Mouse (Mus musculus) right cerebral cortex, postnatal 4 days (tissue): ENCODE measurements around the gene Coil.
"Not testable (repeated sequence)": the region's sequence is repeated elsewhere in the genome, so short reads cannot be mapped to it uniquely, and the experiment has no call there.

ENCODE experiments used
- DNase-seq: peaks from one replicate; pipeline ENCODE4 v3.0.0-alpha.2; 2022

The Coil gene

GRCm38 (mm10) chr11:89007582-89007981, 37.5 kb downstream of the Coil start:
- no peak for DNase-seq

DNA sequence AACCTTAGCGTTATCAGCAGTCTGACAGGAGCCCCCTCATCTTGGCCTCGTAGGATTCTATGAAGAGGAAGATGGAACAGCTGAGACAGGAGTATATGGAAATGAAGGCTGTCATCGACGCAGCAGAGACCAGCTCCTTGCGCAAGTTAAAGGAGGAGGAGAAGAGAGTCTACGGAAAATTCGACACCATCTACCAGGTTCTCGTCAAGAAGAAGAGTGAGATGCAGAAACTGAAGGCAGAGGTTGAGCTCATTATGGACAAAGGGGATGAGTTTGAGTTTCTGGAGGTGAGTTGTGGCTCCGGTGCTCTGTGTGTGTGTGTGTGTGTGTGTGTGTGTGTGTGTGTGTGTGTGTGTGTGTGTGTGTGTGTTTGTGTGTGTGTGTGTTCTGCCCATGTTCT, 39.0 kb downstream of the Coil start:
- no peak for DNase-seq

DNA sequence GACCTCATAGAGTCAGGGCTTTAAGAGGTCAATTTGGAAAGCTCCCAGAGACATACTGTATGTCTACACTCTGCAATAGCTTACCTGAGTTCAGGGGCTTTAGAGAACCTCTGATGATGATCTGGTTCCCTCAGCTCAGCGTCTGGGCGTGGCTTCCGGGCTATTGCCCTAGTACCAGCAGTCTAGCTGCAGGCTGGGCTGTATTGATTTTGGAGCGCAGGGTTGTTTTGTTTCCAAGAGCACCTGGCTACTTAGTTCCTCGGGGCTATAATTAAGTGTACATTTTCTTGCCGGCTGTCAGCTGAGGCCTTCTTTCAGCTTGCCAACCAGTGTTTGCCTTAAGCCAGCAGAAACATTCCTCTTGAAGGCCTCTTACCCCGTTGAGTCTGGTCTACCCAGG, 39.4 kb downstream of the Coil start:
- no peak for DNase-seq

DNA sequence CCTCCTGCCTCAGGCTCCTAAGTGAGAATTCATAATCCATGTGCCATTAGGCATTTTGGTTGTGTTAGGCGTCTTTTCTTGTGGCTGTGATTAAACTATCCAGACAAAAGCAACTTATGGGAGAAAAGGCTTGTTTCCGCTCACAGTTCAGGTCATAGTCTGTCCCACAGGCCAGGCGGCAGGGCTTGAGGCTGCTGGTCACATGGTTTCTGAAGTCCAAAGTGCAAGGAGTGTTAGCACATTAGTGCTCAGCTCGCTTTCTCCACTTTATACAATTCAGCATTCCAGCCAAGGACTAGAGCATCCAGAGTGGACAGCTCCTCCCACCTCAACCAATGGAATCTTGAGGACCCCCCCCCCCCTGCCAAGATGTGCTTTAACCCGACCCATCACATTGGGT, 42.2 kb downstream of the Coil start:
- DNase-seq = no peak

DNA sequence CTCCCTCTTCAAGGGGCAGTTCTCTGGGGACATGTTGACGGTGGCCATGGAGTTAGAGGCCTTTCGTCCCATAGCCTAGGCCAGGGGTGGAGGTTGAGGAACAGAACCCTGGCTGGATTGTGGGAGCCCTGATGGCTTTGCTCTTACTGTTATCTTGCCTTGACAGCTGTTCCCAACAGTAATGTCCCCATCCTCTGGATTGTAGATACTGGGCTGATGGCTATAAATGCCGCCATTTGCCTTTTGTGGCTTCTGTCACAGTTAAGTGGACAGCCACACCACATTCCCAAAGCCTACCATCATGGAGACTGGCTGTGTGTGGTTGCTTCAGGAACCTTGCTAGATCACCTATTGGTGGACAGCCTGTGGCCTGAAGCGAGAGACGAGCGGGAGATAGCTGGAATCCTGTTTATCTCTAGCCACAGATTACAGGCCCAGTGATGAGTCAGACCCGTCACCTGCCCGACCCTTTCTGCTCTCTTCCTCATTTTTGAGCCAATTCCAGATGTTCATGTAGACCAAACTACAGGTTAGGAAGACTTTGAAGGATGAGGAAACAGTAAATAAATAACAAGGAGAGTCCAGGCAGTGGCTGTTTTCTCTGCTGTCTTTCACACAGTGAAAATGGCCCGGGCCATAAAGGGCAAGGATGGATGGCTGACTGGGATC, 47.6 kb downstream of the Coil start:
- DNase-seq = no peak

DNA sequence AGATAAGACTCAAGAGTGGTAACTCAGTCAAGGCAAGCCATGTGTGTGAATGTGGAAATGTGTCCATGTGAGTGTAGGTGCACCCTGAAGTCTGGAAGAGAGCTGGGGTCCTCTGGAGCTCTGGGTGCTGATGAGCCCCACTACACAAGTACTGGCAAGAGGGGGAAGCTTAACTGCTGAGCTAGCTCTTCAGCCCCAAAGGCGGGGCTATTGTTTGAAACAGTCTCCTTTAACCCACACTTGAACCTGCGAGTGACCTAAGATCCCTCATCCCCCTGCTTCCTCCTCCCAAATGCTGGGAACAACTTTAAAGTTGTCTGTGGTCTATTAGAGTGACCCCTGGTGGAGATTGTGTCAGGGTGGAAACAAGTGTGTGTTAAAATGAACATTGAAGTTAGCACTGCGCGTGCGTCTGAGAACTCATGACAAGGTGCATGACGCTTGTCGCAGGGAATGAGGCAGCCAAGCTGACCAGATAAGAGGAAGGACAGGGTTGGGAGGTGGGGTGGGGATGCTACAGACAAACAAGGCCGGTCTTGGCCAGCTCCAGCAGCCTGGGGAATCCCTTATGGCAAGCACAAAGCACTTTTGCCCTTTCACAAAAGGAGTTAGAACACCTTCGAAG, 50.7 kb downstream of the Coil start:
- DNase-seq = no peak

- DNase-seq = no peak
These were observed 51.6 kb downstream of the Coil start for GRCm38 (mm10) chr11:89021687-89022086.

DNA sequence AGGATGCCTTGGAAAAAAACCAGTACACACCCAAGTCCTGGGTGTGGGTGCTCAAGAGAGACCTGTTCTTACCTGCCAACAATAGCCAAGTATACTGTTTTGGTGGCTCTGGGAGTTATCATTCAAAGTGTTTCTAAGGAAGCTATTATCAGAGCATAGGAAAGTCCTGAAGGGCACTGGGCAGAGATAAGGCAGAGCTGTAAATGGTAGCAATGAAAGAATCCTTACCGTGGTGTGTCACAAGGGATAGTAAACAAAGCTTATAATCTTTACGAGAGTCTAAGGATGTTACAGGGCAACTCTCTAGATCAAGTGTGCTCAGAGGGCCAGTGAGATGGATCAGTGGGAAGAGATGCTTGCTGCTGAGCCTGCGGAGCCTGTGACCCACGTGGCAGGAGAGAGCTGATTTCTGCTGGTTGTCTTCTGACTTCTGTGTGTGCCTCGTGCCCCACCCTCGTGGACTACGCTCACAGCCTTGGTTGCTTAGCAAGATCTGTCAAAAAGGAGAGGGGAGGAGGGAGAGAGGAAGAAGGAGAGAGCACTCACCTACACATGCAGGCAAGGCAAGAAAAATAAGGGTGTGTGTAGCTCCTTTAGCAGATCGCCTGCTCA, 52.2 kb downstream of the Coil start:
- no peak for DNase-seq

GRCm38 (mm10) chr11:89023477-89023876, 53.4 kb downstream of the Coil start:
- no peak for DNase-seq

DNA sequence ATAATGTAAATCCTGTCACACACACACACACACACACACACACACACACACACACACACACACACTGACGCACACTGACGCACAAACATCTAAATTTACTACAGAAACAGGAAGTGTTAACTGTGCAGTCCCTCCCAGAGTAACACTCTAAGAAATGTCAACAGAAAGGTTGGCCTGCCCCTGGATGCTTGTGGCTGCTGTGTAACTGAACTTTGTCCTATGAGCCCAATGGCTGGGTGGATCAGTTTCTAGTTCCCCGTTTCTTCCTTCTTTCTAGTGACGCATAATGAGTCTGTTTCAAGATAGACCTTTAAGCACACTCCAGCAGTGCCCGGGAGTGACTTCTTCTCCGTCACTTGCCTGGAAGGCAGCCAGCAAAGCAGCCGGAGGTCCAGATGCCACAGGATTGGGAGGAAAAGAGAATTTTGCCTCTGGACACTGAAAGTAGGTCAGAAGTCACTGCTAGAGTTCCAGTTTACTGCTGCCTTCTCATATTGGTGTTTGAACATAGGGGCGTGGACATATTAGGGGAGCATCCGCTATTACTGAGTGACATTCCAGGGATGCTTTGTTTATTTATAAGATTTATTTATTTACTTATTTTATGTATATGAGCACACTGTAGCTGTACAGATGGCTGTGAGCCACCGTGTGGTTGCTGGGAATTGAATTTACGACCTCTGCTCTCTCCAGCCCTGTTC, 54.3 kb downstream of the Coil start:
- DNase-seq = peak; percentile 39

- DNase-seq = no peak
These were observed 55.6 kb downstream of the Coil start for GRCm38 (mm10) chr11:89025603-89026002.

DNA sequence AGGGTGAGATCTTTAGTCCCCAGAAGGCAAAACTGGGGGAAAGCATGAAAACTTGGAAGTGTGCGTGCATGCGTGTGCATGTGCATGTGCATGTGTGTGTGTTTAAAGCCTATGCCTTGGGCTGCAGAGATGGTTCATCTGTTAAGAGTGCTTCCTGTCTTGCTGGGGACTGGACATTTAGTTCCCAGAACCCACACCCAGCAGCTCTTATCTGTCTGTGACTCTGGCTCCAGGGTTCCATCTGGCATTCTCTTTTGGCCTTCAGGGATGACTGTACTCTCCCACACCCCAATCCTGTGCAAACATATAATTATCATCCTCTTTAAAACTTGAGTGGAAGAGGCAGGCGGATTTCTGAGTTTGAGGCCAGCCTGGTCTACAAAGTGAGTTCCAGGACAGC, 56.1 kb downstream of the Coil start:
- no peak for DNase-seq

GRCm38 (mm10) chr11:89027955-89028361, 57.9 kb downstream of the Coil start:
- DNase-seq = no peak

- DNase-seq = no peak
These were observed 58.9 kb downstream of the Coil start for GRCm38 (mm10) chr11:89028871-89029405.

- DNase-seq = no peak
These were observed 60.5 kb downstream of the Coil start for GRCm38 (mm10) chr11:89030552-89030951.

GRCm38 (mm10) chr11:89031189-89031588, 61.1 kb downstream of the Coil start:
- no peak for DNase-seq

DNA sequence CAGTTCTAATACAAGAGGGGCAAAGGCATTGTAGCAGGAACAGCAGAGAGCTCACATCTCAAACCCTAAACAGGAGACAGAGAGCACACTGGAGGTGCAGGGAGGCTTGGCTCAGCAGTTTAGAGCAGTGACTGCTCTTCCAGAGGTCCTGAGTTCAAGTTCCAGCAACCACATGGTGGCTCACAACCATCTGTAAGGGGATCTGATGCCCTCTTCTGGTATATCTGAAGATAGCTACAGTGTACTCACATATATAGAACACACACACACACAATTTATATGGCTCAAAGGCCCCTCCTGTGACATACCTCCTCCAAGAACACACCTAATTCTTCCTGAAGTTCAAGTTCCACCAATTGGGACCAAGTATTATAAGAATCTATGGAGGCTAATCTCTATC, 64.5 kb downstream of the Coil start:
- DNase-seq = no peak

DNA sequence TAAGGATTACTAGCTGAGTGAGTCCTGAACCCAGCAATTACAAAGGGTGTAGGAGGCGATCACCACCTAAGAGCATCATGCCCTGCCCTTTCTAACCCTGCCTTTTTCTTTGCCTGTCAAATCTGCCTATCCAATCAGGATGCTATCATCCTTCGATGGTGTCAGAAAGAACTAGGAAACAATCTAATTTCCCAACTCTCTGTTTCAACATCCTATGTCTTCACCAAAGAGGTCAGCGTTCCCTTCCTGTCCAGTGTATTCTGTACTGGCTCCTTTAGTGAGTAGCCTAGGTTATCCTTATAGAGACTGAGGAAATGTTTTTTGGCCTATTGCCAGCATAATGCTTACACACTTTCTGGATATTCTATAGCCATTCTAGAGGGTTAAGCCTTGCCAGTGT, 65.5 kb downstream of the Coil start:
- no peak for DNase-seq

DNA sequence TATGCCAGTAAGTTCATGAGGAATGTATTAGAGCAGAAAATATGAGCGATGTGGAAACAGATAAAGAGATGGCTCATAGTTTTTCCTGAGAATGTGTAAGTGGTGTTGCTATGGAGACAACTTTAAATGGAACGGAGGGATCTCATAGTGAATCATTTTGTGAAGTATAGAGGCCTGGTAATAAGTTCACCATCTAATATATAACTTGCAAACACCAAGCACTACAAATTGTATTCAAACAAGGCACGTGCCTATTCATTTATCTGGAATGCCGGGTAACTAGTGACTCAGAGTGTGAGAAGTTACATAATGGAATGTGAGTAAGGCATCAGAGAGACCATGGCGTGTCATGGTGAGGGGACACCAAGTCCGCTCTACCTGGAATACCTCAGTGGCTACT, 68.4 kb downstream of the Coil start:
- no peak for DNase-seq

- DNase-seq = peak; percentile 35
These were observed 69.3 kb downstream of the Coil start for GRCm38 (mm10) chr11:89039325-89039724.

DNA sequence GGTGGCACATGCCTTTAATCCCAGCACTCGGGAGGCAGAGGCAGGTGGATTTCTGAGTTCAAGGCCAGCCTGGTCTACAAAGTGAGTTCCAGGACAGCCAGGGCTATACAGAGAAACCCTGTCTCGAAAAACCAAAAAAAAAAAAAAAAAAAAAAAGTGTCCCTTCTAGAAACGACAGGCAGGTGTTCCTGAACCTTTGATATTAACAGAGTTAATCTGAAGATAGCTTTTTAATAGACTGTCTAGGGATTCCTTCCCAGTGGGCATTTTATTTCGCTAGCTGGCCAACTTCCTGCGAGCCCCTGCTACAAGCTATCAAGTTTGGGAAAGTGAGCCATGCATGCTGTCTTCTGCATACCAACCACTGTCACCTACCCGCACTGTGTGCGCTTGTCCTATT, 71.0 kb downstream of the Coil start:
- DNase-seq = not testable (repeated sequence)
